Mouse (Mus musculus) intestine, embryonic 15.5 days (tissue): ENCODE data around the gene Bloc1s3. TPM values are rescaled to one million over a fixed set of nuclear protein-coding genes. Genes with fewer than 3 reads are reported as not detected.
A peak's percentile ranks its signal among the peaks of the same experiment; 100 is the strongest.

Source experiments
- ATAC-seq: fragments of 200-750 bp; cut with Nextera tagmentation; 2 replicates; pipeline ENCODE4 v1.8.0; 2017; ENCODE audit warnings: moderate TSS enrichment, moderate library complexity
- H3K27ac ChIP-seq: fragments of 300-500 bp; sonication (generic); 2 replicates; pipeline ENCODE4 v1.5.1; 2015; ENCODE audit warnings: mild to moderate bottlenecking, inconsistent platforms
- H3K27me3 ChIP-seq: fragments of 300-500 bp; sonication (generic); replicated peaks from 2 replicates; pipeline ENCODE4 v1.6.1; 2015; ENCODE audit warnings: inconsistent platforms
- H3K36me3 ChIP-seq: fragments of 300-500 bp; sonication (generic); 2 replicates; pipeline ENCODE4 v1.6.1; 2015; ENCODE audit warnings: inconsistent platforms
- H3K4me1 ChIP-seq: fragments of 300-500 bp; sonication (generic); replicated peaks from 2 replicates; pipeline ENCODE4 v1.6.1; 2015; ENCODE audit warnings: inconsistent platforms
- H3K4me2 ChIP-seq: fragments of 300-500 bp; sonication (generic); replicated peaks from 2 replicates; pipeline ENCODE4 v1.6.1; 2015; ENCODE audit warnings: mild to moderate bottlenecking, inconsistent platforms
- H3K4me3 ChIP-seq: fragments of 300-500 bp; sonication (generic); replicated peaks from 2 replicates; pipeline ENCODE4 v1.5.1; 2015; ENCODE audit warnings: inconsistent platforms
- H3K9ac ChIP-seq: fragments of 300-500 bp; sonication (generic); 2 replicates; pipeline ENCODE4 v1.6.1; 2015; ENCODE audit warnings: inconsistent platforms
- H3K9me3 ChIP-seq: fragments of 300-500 bp; sonication (generic); 2 replicates; pipeline ENCODE4 v1.6.1; 2016; ENCODE audit warnings: inconsistent platforms
- WGBS: fragments of 180-500 bp; shearing (Covaris S2); methylation state at CpG from one replicate; pipeline ENCODE4 v1.1.7; 2015; 5-methylcytosine and 5-hydroxymethylcytosine counted together
- polyA plus RNA-seq: library from polyadenylated mRNA; unstranded; fragments of >200 nt; fragmentation: Nextera tagmentation; extraction: Ambion mirVana; gene quantifications from 2 replicates; pipeline ENCODE4 v1.2.1, GENCODE M21; 2015

Gene Bloc1s3
- polyA plus RNA-seq, 1 experiment from 2014 or later: 2.2 TPM

DNA sequence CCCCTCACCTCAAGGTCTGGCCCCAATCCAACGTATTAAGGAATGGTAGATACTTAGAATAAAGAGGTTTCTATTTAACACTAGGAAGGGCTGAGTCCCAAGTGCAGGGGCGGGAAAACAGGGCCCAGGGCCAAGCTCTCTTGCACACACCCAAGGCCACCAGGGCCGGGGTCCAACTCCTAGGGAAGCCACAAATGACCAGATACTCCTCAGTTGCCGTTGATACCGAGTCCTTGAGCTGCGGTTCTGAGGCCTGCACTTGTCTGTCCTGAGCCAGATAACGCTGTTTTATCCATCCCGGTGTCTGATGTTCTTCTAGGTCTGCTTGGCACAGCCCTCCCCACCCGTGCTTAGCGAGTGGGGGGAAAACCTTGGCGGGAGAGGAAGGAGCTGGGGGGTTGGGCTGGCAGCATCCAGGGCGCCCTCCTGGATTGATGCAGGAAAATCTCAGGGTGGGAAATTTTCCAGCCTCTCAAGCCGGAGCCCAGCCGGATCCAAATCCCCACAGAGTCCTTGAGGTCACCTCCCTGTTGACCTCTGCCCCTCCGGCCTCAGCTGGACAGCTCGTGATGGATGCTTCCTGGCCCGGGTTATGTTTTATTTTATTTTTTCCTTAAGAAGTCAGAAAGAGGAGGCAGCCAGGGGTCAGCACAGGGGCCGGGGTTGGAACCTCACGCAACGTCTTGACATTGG, 12.5 kb downstream of the Bloc1s3 start:
- Histone ChIP-seq H3K27me3 (peaks cover 17% of the 10 kb centered on the region), H3K4me1 (peaks cover 8% of the 10 kb centered on the region), H3K9me3 (no peaks in the 10 kb centered on the region), H3K27ac (no peak overlapping the region), H3K4me2 (no peak overlapping the region), H3K9ac (no peak overlapping the region), H3K36me3 (no peaks in the 10 kb centered on the region), H3K4me3 (no peak overlapping the region)
- no peak for ATAC-seq
- WGBS: 55% methylated on average over 20 of the region's 20 CpGs

DNA sequence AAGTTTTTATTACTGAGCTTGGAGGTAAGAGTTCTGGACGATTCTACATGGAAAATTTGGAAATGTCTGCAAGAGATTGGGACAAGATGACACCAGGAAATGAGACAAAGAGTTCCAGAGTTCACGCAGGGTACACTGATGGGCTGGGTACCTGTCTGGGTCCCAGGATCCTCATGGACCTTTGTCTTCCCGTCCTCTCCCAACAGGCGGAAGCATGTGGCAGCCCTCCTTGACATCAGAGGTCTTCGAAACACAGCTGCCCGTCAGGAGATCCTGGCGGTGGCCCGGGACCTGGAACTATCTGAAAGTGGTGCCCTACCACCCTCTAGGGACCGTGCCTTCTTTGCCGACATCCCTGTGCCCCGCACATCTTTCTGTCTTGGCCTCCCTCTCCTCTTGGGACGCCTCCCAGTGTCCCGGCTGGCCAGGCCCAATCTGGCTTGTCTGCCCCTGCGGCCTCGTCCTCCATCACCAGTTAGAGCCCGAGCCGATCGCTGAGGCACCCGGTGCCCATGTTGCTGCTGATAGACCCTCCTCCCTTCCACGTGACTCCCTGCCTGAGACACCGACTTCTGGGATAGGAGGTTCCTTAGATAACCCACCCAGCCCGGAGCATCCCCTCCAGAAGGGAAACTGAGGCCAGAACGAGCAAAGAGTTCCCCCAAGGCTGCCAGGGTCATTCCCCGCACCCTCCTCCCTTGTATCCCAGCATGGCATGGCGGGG, 13.3 kb downstream of the Bloc1s3 start:
- Histone ChIP-seq H3K27ac (no peak overlapping the region), H3K9me3 (no peaks in the 10 kb centered on the region), H3K27me3 (peaks cover 21% of the 10 kb centered on the region), H3K4me3 (no peak overlapping the region), H3K4me2 (no peak overlapping the region), H3K9ac (no peak overlapping the region), H3K36me3 (no peaks in the 10 kb centered on the region), H3K4me1 (peaks cover 8% of the 10 kb centered on the region)
- 81% methylated on average over 25 of the region's 25 CpGs for WGBS
- no peak for ATAC-seq

DNA sequence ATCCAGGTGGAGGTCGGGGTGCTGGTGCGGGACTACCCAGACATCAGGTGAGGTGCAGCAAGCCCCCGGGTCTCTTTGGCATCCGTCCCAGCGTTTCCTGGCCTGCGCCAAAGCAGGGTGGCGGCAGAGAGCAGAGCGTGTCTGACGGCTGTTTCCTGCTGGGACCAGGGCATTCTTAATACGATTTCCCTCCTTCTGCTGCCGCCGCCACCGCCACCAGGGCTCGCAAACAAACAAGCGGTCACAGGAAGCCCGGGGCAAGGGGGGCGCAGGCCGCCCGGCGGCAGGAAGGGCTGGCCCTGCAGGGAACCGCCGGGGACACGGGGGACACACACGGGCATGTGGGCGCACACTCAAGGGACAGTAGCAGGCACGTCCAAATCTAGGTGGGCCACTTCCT, 16.4 kb downstream of the Bloc1s3 start:
- H3K36me3 ChIP-seq: no peaks in the 10 kb centered on the region
- H3K4me3 ChIP-seq: peak overlapping the region; percentile 23; the same call in 1 of the 2 replicates
- WGBS: 3% methylated on average over 26 of the region's 26 CpGs
- H3K4me1 ChIP-seq: peaks cover 10% of the 10 kb centered on the region
- H3K27ac ChIP-seq: no peak overlapping the region
- no peaks in the 10 kb centered on the region for H3K9me3 ChIP-seq
- H3K4me2 ChIP-seq: peak overlapping the region; percentile 56
- H3K27me3 ChIP-seq: peaks cover 46% of the 10 kb centered on the region
- no peak for ATAC-seq
- H3K9ac ChIP-seq: peak overlapping the region; percentile 37; the same call in 1 of the 2 replicates

DNA sequence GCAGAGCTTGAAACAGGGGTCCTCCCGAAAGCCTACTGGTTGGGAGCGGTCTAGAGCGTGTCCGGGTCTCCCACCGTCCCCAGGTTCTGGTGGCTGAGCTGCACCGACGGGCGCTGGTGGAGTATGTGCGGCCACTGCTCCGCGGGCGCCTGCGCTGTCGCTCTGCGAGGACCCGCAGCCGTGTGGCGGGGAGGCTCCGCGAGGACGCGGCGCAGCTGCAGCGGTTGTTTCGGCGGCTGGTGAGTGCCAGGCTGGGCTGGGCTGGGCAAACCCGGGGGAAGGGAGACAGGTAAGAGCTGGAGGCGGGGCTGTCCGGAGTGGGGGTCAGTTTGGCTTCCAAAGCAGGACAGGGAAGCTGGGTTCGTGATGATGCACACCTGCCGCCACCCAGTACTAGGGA, 18.6 kb downstream of the Bloc1s3 start:
- Histone ChIP-seq H3K9ac (no peak overlapping the region), H3K9me3 (no peaks in the 10 kb centered on the region), H3K27me3 (peaks cover 46% of the 10 kb centered on the region), H3K4me2 (peak overlapping the region; percentile 8; the same call in 1 of the 2 replicates), H3K27ac (no peak overlapping the region), H3K36me3 (no peaks in the 10 kb centered on the region), H3K4me3 (0 out of 2 replicates have a peak overlapping the region, but pooled peaks have one; percentile 6), H3K4me1 (peaks cover 10% of the 10 kb centered on the region)
- ATAC-seq: no peak
- WGBS: 11% methylated on average over 31 of the region's 31 CpGs

DNA sequence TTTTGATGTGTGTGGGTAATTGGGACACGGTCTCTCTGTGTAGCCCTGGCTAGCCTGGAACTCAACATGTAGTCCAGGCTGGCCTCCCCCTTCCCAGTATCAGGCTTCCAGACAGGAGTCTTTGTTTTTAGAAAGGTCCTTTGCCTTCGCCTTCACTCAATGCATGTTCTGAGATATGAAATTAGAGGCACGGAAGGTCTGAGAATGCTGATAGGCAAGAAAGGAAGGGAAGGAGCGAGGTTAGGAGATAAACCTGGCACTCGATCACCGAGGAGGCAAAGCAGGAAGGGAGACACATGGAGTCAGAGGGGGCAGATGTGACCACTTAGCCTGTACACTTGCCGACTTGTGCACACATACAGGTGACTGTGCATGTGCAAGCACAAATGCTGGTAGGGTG, 21.6 kb downstream of the Bloc1s3 start:
- ATAC-seq: no peak

DNA sequence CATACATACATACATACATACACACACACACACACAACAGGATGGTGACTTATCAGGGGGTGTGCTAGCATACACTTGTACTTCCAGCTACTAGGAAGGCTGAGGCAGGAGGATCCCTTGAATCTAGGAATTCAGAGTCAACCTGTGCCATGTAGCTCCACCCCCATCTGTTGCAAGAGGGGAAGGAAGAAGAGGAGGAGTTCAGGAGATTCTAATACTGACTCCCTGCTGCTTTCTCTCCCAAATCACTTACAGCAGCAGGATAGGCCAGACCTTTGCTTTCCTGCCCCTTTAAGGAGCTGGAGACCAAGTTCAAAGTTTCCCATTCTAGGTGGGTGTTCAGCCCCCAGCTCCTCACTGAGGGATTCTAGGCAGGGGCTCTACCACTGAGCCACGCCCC, 22.7 kb downstream of the Bloc1s3 start:
- H3K27ac ChIP-seq: no peak overlapping the region
- H3K4me1 ChIP-seq: peaks cover 4% of the 10 kb centered on the region
- no peaks in the 10 kb centered on the region for H3K36me3 ChIP-seq
- peaks cover 28% of the 10 kb centered on the region for H3K27me3 ChIP-seq
- H3K9ac ChIP-seq: no peak overlapping the region
- no peak overlapping the region for H3K4me3 ChIP-seq
- no peaks in the 10 kb centered on the region for H3K9me3 ChIP-seq
- ATAC-seq: no peak
- 92% methylated on average over 1 of the region's 1 CpGs for WGBS
- no peak overlapping the region for H3K4me2 ChIP-seq

More for the DNA sequence above, 21.6 kb downstream of the Bloc1s3 start:
- Histone ChIP-seq H3K4me3 (no peak overlapping the region), H3K27me3 (peaks cover 38% of the 10 kb centered on the region), H3K4me2 (no peak overlapping the region), H3K9me3 (no peaks in the 10 kb centered on the region), H3K27ac (no peak overlapping the region), H3K4me1 (peaks cover 6% of the 10 kb centered on the region), H3K36me3 (no peaks in the 10 kb centered on the region), H3K9ac (no peak overlapping the region)
- WGBS: 89% methylated on average over 7 of the region's 7 CpGs

DNA sequence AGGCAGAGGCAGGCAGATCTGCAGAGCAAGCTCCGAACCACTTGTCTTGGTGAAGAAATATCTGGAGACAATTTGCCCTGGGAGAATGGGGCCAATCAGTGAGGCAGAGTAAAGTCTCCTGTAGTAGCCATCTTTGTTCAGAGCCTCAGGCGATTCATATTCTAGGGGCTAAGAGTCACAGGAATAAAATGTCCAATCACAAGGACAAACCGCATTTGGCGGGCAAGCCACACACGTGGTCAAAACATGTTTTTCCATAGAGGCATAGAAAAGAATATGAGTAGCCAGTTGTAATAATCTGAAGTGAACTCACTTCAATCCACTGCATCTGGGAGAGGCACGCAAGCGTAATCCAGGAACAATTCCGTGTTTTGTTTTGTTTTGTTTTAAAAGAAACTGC, 24.9 kb downstream of the Bloc1s3 start:
- Histone ChIP-seq H3K27me3 (peaks cover 9% of the 10 kb centered on the region), H3K9me3 (no peaks in the 10 kb centered on the region), H3K4me1 (no peaks in the 10 kb centered on the region), H3K36me3 (no peaks in the 10 kb centered on the region), H3K4me3 (no peak overlapping the region), H3K9ac (no peak overlapping the region), H3K27ac (no peak overlapping the region), H3K4me2 (no peak overlapping the region)
- WGBS: 82% methylated on average over 8 of the region's 8 CpGs
- ATAC-seq: no peak

DNA sequence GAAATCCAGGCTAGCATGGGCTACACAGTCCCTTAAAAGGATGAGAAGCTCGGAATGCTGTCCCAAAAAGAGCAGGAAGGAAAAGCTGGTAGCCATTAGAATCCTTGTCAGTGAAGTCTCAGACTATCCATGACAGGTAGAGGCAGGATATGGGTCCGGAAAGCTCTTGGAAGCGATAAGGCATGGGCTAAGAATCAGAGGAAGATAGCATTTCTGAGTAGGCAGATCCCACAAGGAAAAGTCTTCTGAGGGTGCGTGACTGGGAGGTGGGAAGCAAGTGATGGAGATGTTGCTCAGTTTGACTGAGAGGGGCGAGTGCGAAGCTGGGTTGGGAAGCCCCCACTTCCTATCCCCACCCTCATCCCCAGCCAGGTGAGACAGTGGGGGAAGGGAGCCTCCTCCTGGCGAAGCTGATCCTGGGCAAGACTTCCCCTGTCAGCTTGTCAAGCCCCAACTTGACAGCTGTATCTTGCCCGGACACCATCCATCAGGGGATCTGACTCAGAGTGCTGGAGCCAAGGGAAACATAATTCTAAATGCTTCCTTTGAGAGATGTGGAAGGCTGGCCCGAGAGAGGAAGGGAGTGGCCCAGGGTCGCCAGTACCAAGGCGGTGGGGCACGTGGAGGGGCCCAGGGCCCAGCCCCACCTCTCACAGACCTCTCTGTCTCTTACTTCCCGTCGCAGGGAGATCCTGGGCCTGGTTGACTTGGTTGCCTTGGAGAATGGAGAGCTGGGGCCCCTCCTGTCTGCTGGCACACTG, 30.4 kb downstream of the Bloc1s3 start:
- 25% methylated on average over 14 of the region's 14 CpGs for WGBS
- Histone ChIP-seq H3K9me3 (no peaks in the 10 kb centered on the region), H3K36me3 (no peaks in the 10 kb centered on the region), H3K27me3 (peaks cover 23% of the 10 kb centered on the region), H3K9ac (no peak overlapping the region), H3K27ac (no peak overlapping the region), H3K4me2 (no peak overlapping the region), H3K4me3 (no peak overlapping the region), H3K4me1 (0 out of 2 replicates have a peak, but pooled peaks cover 3% of the 10 kb centered on the region)
- no peak for ATAC-seq

DNA sequence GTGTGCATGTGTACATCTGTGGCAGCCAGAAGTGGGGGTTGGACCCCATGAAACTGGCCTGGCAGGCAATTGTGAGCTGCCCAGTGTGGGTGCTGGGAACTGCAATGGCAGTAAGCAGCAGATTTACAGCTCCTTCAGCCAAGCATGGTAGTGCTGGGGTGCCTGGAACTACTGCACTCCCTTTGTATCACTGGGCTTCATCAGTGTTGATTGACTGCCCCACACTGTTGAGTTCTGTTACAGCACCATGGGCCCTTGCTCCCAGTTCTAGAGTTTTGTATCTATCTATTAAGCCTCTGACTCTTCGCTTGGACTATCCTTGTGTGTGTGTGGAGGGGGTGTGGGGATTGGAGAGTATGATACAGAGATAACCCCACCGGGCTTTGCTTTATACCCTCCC, 31.1 kb downstream of the Bloc1s3 start:
- Histone ChIP-seq H3K9me3 (no peaks in the 10 kb centered on the region), H3K4me2 (no peak overlapping the region), H3K27ac (no peak overlapping the region), H3K4me3 (no peak overlapping the region), H3K9ac (no peak overlapping the region), H3K27me3 (peaks cover 30% of the 10 kb centered on the region), H3K4me1 (0 out of 2 replicates have a peak, but pooled peaks cover 3% of the 10 kb centered on the region), H3K36me3 (no peaks in the 10 kb centered on the region)
- WGBS: 60% methylated on average over 2 of the region's 2 CpGs
- ATAC-seq: no peak

DNA sequence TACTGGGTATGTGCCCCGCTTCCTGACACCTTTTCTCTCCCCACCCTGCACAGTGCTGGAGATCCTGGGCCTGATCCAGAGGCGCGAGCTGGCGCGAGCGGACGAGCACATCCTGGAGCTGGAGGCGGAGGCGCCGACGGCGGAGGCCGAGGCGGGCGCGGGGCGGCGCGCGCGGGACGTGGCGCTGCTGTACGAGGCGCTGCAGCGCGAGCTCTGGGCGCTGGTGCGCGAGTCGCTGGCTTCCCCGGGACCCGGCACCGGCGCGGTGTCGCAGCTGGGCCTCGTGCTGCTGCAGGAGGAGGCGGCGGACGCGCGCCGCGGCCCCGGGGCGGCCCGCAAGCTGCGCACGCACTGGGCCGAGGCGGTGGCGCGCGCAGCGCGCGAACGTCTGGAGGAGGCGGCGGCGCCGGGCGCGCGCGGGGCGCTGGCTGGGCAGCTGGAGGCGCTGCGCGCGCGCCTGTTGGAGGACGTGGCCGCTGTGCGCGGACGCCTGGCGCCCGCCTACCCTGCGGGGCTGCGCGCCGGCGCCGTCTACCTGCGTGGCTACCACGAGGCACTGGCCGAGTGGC, 34.2 kb downstream of the Bloc1s3 start:
- peaks cover 57% of the 10 kb centered on the region for H3K27me3 ChIP-seq
- peak overlapping the region; percentile 70 for H3K27ac ChIP-seq
- H3K9me3 ChIP-seq: no peaks in the 10 kb centered on the region
- H3K4me1 ChIP-seq: 0 out of 2 replicates have a peak, but pooled peaks cover 3% of the 10 kb centered on the region
- under 1% methylated on average over 88 of the region's 89 CpGs for WGBS
- H3K9ac ChIP-seq: peak overlapping the region; percentile 54
- peak overlapping the region; percentile 57 for H3K4me3 ChIP-seq
- peak overlapping the region; percentile 96 for H3K4me2 ChIP-seq
- no peaks in the 10 kb centered on the region for H3K36me3 ChIP-seq
- peak; percentile 92 for ATAC-seq

DNA sequence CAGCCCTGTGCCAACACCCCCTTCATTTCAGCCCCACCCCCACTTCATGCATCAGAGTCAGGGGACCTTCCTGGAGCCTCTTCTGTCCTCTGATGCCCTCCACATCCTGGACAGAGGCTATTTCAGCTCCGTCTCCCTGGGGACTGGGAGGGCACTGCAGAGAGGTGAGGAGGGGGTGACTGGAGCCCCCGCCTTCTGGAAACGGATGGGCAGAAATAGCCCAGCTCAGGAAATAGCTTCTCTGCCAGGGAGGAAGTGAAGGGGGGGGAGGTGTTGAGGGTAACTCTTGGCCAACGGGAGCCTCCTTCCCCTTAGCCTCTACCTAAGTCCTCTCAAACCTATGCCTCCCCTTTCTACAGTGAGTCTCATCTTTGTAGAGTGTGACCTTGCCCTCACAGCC, 35.8 kb downstream of the Bloc1s3 start:
- Histone ChIP-seq H3K27ac (no peak overlapping the region), H3K4me3 (no peak overlapping the region), H3K9ac (no peak overlapping the region), H3K4me1 (0 out of 2 replicates have a peak, but pooled peaks cover 3% of the 10 kb centered on the region), H3K27me3 (peaks cover 61% of the 10 kb centered on the region), H3K9me3 (no peaks in the 10 kb centered on the region), H3K36me3 (no peaks in the 10 kb centered on the region), H3K4me2 (no peak overlapping the region)
- ATAC-seq: no peak
- 36% methylated on average over 4 of the region's 4 CpGs for WGBS

DNA sequence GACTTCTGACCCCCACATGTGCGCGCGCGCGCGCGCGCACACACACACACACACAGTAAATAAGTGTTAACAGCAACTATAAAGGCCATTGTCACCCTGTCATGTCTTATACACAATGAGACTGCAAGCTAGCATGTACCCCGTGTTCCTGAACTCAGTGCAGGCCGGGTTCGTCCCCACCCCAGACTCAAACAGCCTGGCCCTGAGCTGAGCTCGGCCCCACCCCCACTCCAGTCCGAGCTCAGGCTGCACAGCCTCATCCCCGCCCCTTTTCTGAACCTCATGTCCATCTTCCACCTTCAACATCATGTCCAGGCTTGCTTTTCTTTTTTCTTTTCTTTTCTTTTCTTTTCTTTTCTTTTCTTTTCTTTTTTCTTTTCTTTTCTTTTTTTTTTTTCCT, 37.9 kb downstream of the Bloc1s3 start:
- no peaks in the 10 kb centered on the region for H3K36me3 ChIP-seq
- WGBS: 16% methylated on average over 14 of the region's 14 CpGs

More for the DNA sequence above, 37.9 kb downstream of the Bloc1s3 start:
- Histone ChIP-seq H3K27ac (no peak overlapping the region), H3K4me2 (peak overlapping the region; percentile 26; the same call in 1 of the 2 replicates), H3K9ac (no peak overlapping the region), H3K27me3 (peaks cover 62% of the 10 kb centered on the region), H3K4me3 (no peak overlapping the region), H3K9me3 (no peaks in the 10 kb centered on the region), H3K4me1 (0 out of 2 replicates have a peak, but pooled peaks cover 3% of the 10 kb centered on the region)
- ATAC-seq: no peak
